Mouse (Mus musculus): ENCODE data around the gene Ppargc1a. TPM values are rescaled to one million over a fixed set of nuclear protein-coding genes. Genes with fewer than 3 reads are reported as not detected.

Gene Ppargc1a
- total RNA-seq, 1 experiment from 2014 or later: 0.46 TPM

DNA sequence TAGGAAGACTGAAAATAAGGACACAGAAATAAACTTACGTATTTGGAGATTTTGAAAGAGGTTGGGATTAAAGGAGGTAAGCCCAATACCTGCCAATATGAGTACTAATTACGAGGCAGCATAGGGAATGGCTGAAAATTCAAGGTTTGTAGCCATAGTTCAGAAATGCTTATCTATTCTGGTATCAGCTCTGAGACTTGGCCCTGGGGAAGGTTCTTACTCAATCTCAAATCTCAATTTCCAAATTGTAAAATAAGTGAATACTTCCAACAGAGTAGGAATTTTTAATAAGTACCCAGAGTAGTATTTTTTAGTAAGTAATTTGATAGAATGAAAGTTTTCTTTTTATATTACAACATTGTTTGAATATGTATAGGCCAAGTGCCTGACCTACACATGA is 41.7 kb downstream of the Ppargc1a start:
- no peak for ATAC-seq (replicated peaks; ENCODE audit: low read depth, poor library complexity, severe bottlenecking)

DNA sequence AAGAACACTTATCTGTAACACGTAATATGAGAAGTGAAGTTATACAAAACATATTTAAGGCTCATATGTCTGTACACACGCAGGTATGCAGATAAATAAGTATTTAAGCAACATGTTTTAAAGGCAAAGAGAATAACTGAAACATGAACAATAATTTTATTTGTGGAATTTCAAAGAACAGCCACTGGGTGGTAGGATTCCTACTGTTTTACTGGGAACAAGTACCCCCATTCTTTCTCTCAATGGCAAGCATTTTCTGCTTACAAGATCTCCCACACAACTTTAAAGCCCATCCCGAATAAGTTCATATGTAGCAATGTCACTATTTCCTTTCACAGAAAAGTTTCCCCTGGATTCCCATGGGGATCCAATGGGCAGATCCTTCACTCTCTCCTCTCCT is 46.7 kb downstream of the Ppargc1a start:
- ATAC-seq (replicated peaks; ENCODE audit: low read depth, poor library complexity, severe bottlenecking): no peak

DNA sequence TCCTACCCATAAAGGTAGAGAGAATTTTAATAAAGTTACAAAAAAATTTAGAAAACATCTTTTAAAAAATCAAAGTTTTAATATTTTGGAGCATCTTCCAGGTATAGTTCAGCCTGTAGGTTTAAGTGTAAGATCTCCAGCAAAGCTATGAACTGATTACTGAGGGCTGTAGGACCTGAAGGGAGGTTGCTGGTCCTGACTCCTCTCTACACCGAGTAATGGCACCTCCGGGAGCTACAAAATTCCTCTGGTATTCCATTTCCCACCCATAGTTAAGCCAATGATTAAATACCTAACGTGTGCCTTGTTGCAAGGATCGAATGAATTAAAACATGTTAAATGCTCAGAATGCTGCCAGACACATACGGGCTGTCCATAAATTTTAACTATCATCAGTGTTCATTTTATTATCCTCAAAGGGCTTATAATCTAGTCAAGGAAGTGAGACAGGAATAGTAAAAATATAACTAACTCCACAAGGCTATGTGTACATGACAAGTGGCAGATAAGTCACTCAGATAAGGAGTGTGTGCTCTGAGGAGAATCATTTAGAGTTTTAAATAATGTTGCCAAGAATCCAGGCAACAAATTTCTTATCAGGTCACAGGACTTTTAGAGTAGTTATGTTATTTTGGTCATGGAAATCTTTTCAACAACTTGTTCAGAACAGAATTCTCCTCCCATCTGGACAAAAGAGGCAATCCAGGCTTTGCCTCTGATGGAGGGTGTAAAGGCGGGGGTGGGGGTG is 49.9 kb downstream of the Ppargc1a start:
- no peak for ATAC-seq (replicated peaks; ENCODE audit: low read depth, poor library complexity, severe bottlenecking)

DNA sequence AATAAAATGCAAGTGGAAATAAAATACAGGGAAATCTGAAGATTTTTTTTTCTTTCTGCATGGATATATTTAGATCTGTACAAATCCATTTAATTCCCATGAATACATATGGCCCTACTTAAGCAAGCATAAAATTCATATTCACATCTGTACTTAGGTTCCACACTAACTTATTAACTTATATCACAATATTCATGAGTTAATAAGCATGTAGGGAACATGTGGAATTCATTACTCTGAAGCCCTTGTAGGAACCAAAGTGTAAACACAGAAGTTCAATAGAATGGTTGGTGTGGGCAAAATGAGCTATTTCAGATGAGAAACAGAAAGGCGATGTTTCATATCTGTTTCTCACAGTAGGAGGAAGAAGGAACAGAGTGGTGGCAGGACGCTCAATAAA is 62.9 kb downstream of the Ppargc1a start:
- ATAC-seq (replicated peaks; ENCODE audit: low read depth, poor library complexity, severe bottlenecking): no peak

DNA sequence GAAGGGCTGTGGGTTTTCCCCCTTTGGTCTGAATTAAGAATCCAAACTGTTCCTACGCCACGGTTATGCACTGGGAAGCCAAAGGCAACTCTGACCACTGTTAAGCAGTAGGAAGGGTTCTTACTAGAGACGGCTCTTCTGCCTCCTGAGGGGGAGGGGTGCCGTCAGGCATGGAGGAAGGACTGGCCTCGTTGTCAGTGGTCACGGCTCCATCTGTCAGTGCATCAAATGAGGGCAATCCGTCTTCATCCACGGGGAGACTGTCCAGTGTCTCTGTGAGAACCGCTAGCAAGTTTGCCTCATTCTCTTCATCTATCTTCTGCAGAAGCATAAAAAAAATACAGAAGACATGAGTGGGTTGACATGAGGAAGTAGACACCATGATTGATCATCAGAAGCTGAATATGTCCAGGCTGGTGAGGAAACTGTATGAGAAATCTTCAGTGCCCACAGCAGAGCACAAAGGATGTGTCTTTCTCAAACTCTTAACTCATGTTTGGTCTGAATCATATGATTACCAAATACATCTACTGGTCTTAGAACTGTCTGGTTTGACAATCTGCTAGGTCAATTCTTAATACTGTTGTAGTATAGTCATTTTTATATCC is 69.5 kb downstream of the Ppargc1a start:
- peak; percentile 47 for ATAC-seq (replicated peaks; ENCODE audit: low read depth, poor library complexity, severe bottlenecking)

DNA sequence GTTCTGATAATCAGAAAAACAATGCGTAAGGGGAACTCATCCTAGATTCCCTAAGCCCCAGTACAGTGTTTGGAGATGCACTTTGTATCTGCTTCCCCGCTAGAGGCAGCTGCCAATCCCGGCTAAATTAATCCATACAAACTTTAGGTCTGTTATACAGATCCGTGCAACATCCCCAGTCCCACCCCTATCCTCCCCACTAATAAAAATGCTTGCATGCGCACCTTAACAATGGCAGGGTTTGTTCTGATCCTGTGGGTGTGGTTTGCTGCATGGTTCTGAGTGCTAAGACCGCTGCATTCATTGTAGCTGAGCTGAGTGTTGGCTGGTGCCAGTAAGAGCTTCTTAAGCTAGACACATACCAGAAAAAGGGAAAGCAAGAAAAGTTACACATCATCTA is 72.1 kb downstream of the Ppargc1a start:
- no peak for ATAC-seq (replicated peaks; ENCODE audit: low read depth, poor library complexity, severe bottlenecking)

DNA sequence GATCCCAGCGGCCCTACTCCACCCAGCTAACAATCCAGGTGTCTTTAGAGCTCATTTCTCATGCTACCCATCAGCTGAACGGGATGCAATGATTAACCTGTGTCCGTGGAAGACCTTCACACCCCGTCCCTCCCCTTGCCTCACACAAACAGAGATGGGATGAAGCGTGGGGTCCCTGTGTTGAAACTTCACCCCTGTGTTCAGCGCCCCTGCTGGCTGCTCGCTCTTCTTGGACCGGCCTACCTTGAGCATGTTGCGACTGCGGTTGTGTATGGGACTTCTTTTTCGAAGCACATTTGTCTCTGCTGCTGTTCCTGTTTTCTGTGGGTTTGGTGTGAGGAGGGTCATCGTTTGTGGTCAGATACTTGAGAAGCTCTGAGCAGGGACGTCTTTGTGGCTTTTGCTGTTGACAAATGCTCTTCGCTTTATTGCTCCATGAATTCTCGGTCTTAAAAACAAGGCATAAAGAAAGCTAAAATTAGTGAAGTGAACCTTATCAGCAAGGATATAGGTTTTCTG is 73.1 kb downstream of the Ppargc1a start:
- peak; percentile 97 for ATAC-seq (replicated peaks; ENCODE audit: low read depth, poor library complexity, severe bottlenecking)

DNA sequence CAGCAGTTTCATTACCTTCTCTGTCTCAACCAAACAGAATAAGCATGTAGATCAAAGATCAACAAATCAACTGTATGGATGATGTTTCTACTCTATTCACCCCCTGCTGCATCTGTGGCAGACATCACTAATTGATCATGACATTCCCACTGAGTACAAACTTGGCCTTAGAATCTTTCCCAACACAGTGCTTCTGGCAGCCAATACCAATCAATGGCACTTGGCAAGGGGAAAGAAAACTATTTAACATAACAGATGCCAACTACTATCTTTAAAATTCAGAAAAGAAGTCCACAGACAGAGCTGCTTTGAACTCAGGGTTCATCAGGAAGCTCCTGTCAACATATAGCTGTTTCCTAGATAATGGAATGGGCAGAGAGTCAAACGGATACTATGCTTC is 83.8 kb downstream of the Ppargc1a start:
- ATAC-seq (replicated peaks; ENCODE audit: low read depth, poor library complexity, severe bottlenecking): no peak

DNA sequence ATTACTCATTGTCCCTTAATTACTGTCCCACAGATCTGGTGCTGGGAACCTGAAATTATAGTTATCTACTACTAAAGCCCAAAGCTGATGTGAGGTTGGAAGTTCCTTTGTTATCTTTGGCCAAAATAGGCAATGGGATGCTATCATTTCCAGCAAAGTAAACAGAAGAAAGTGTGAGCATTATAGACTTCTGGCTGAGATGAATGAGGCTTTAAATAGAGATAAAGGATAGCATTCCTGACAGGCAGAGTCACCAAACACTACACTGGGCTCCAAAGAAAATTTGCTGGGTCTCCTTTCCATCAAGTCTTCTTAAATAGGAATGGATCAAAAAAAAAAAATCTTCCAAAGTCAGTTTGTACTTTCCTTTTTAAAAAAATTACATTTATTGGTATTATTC is 87.7 kb downstream of the Ppargc1a start:
- no peak for ATAC-seq (replicated peaks; ENCODE audit: low read depth, poor library complexity, severe bottlenecking)

DNA sequence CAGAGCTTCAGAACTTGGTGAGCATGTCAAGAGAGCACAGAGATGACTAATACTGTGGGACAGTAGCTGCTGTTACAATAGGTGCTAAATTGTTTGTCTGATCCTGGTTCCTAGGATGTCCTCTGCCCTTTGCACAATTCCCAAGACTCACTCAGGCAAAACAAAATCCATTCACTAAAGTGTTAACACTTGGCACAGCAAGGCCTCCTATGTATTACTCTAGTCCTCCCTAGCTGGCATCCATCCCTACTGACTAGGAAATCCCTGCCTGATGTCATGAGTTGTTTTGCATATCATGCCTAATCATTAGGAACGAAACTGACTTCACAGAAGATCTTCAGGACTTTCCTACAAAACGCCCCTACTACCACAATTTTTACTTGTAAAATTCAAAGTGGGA is 88.1 kb downstream of the Ppargc1a start:
- ATAC-seq (replicated peaks; ENCODE audit: low read depth, poor library complexity, severe bottlenecking): no peak

DNA sequence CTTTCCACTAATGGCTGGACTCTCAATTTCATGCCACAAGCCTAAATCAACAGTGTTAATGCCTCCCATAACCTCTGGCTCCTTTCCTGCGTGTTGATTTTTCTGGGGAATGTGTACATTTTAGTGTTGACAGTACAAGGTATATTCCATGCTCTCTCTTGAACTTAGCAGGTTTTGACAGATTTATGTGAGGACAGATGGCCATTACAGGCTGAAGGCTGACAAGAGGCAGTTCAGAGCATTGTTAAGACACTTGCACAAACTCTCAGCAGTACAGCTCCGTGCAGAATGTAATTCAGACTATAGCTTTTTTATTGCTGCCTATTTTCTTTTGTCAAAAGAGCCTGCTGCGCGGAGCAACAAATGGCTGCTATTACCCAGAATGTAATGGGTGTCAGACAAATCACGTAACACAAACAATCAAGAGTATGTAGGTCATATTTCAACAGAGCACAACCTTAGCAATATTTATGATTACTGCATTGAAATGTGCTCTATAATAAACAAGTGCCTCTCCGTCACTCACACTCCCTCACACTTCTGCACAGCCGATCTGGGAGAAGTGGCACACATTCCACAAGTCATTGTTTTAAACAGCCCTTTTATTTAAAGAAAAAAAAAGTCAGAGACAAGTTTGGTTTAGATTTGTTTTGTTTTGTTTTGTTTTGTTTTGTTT is 89.1 kb downstream of the Ppargc1a start:
- no peak for ATAC-seq (replicated peaks; ENCODE audit: low read depth, poor library complexity, severe bottlenecking)

DNA sequence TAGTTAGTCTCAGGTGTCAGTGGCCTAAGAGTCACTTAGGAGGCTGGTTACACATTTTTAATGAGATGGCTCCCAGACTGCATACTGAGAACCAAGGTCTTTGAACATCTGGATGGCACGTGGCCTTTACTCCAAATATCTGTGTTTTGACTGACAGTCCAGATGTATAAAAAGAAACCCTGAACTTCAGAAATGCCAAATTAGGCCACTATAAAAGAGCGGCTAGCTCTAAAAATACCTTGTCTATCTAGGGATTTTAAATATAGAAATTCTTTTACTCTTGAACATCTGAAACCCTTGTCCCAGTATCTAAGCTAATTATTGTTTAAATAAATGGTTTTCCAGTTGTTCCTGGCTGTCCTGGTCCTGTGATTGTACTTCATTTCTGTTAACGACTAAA is 90.4 kb downstream of the Ppargc1a start:
- no peak for ATAC-seq (replicated peaks; ENCODE audit: low read depth, poor library complexity, severe bottlenecking)

DNA sequence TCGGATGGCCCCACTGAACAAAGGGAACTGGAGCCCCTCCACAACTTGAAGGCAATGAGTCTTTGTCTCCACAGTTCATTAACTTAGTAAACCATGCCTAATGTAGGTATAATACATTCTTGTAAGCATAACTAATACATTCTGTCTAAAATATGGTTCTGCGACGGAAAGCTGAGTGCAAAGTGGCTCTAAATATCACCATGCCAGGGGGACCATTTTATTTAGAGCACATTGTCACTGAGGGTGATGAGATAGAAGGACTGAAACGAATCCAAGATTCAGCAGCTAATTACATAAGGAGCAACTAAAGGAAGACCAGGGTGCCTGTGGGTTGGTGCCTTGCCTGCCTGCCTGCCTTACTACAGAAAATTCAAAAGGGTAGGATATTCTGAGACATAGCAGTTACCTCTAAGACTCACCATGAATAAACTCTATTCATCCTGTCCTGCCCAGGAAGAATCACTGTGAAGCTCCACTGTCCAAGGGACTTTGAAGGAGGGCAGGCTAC is 92.4 kb downstream of the Ppargc1a start:
- ATAC-seq (replicated peaks; ENCODE audit: low read depth, poor library complexity, severe bottlenecking): no peak

DNA sequence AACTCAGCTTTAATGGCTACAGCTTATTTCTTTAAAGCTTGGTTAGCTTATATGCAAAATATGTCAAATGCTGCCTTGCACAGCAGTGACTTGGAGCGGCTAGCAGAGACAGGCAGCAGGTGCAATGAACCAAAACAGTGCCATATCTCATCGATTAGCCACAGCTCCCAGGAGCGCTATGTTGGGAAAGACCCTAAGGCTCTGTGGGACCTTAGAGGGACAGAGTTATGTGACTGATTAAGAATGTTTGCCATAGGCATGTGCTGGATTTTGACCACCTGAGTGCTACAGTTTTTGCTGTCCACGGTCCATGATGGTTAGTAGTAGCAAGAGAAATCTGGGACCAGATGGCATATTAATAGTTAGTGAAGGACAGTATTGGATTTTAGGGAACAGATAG is 95.9 kb downstream of the Ppargc1a start:
- no peak for ATAC-seq (replicated peaks; ENCODE audit: low read depth, poor library complexity, severe bottlenecking)

DNA sequence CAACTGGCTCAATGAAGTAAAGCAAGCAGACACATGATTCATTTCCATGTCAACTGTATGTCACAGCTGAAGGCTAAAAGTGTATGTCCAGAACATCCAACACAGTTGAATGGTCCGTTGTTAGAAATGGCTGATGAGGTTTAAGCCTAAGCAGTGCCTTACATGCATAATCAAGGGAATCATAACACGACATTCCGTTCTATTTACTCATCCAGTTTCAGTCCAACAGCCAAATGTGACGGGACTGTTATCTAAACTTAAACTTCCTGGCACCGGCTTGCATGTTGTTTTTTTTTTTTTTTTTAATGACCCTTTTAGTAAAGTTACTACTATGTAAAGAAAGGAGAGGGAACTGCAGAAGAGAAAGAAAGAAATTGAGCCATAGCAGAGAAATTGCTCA is 101.5 kb downstream of the Ppargc1a start:
- no peak for ATAC-seq (replicated peaks; ENCODE audit: low read depth, poor library complexity, severe bottlenecking)

DNA sequence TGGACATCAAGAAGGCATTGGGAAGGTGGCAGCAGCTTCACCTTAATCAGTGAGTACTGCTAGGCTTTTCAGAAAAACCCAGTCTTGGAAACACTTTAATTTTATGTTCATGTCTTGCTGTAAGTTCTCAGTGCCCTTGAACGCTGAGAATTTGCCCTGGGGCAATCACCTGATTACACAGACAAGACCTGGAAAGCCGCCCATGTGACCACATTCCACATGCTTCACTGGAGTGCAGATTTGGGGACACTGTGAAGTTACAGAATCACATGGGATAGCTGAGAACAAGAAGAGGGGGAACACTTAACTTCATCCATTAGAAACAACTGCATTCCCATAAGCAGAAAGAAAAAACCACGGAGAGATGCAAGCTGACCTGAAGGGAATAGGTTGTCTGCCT is 115.5 kb downstream of the Ppargc1a start:
- ATAC-seq (replicated peaks; ENCODE audit: low read depth, poor library complexity, severe bottlenecking): no peak

DNA sequence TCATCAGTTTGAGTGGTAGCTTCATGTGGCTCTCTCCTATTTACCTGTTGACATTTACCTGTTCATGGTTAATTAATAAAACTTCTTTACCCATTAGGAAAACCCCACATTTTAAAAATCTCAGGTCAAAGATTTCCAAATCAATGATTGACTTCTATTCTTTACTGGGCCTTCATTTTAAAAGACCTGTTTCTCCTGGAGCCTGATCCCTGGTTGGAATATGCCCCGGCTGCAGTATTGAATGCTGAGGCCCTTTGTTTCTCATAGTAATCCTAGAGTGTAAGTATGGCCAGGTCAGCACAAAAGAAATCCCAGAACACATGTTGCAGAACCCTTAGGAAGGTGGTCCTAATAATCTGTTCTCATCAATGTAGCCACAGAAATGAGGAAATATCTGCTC is 119.9 kb downstream of the Ppargc1a start:
- ATAC-seq (replicated peaks; ENCODE audit: low read depth, poor library complexity, severe bottlenecking): no peak

DNA sequence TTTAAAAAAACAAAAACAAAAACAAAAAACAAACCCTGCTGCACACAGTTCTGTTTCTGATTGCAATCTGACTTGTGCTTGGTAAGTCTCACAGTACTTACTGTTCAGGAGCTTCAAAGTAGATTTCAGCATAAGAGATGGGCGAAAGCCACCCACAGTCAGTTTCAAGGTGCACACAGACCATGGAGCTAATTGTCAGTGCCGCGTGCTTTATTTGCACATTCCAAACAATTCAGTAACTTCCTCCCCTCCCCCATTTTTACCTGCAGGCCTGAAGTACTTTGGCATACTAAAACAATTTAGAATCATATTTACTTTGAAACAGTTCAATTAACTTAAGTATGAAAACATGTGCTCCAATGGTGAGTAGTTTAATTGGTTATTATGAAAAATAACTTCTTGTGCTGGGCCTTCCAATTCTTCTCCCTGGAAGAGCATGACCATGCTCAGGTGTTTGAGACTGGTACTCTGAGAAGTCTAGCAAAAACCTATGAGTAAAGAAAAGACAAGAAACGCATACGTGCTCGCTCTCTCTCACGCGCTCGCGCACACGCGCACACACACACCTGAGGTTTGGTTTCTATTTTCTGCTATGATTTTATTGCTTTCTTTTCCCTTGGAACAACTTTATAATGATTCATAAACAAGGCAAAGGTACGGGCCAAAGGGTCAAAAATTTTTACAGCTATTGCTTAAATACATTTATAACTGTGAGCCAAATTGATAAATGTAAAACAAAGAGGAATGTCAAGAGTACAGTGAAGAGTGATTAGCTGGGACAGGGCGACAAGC is 121.0 kb downstream of the Ppargc1a start:
- no peak for ATAC-seq (replicated peaks; ENCODE audit: low read depth, poor library complexity, severe bottlenecking)

DNA sequence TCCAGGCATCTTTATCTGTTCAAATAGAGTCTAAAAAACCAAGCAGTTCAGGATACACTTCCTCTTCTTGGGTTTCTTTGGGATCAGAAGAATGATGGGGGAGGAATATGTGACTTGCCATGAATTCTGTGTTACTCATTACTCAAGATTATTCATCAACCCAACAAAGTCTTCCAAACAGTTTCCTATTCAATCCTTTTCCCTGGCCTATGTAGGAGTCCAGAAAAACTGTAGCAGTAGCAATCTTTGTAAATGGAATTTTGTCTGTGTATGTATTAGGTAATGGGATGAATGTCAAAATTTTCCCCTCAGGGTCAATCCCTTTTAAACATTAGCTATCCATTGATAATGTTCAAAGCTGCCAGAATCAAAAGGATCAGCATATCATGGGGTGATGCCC is 121.8 kb downstream of the Ppargc1a start:
- no peak for ATAC-seq (replicated peaks; ENCODE audit: low read depth, poor library complexity, severe bottlenecking)

DNA sequence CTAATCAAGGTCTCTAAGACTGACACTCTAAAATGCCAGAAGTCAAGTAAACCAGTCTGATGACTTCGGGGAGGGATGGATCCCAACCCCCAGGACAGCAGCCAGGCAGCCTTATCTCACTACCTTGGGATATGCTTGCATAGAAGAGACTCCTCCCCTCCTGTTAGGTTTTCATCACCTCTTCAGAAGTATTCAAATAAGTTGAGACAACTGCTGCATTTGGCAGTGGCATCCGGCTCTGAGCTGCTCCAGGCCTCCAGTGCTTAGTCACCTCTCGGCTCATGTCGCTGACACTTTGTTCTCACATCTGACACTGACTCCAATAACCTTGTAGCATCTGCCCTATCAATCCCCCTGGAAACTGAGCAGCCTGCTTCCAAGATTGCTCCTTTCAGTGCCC is 127.8 kb downstream of the Ppargc1a start:
- no peak for ATAC-seq (replicated peaks; ENCODE audit: low read depth, poor library complexity, severe bottlenecking)

Data from common myeloid progenitor, adult 5-6 weeks (primary cell).